Mouse (Mus musculus) hindbrain, embryonic 14.5 days (tissue): ENCODE results near the gene Xylb. TPM values are rescaled to one million over a fixed set of nuclear protein-coding genes. Genes with fewer than 3 reads are reported as not detected.

Experiments
- ATAC-seq: fragments of 200-750 bp; cut with Nextera tagmentation; 2 replicates; pipeline ENCODE4 v1.8.0; 2017; ENCODE audit warnings: moderate number of reproducible peaks, mild to moderate bottlenecking, moderate TSS enrichment, moderate library complexity; ENCODE audit not compliant: low FRiP score
- DNase-seq: peaks from one replicate; pipeline ENCODE4 v3.0.0-alpha.2; 2015; ENCODE audit warnings: low spot score
- H3K27ac ChIP-seq: fragments of 300-500 bp; sonication (generic); 2 replicates; pipeline ENCODE4 v1.5.1; 2014; ENCODE audit warnings: mild to moderate bottlenecking, moderate library complexity
- H3K27me3 ChIP-seq: fragments of 300-500 bp; sonication (generic); 2 replicates; pipeline ENCODE4 v1.6.1; 2014; ENCODE audit warnings: mild to moderate bottlenecking, low read length, mixed read lengths; ENCODE audit not compliant: control insufficient read depth, insufficient read depth
- H3K36me3 ChIP-seq: fragments of 300-500 bp; sonication (generic); replicated peaks from 2 replicates; pipeline ENCODE4 v1.6.1; 2014; ENCODE audit not compliant: control insufficient read depth, insufficient read depth
- H3K4me1 ChIP-seq: fragments of 300-500 bp; sonication (generic); replicated peaks from 2 replicates; pipeline ENCODE4 v1.6.1; 2014; ENCODE audit warnings: antibody characterized with exemption, low read length, mixed read lengths; ENCODE audit not compliant: control insufficient read depth, insufficient read depth
- H3K4me2 ChIP-seq: fragments of 300-500 bp; sonication (generic); replicated peaks from 2 replicates; pipeline ENCODE4 v1.6.1; 2014; ENCODE audit warnings: mild to moderate bottlenecking, moderate library complexity
- H3K4me3 ChIP-seq: fragments of 300-500 bp; sonication (generic); replicated peaks from 2 replicates; pipeline ENCODE4 v1.5.1; 2014; ENCODE audit warnings: mild to moderate bottlenecking, low read length
- H3K9ac ChIP-seq: fragments of 300-500 bp; sonication (generic); 2 replicates; pipeline ENCODE4 v1.6.1; 2014
- H3K9me3 ChIP-seq: fragments of 300-500 bp; sonication (generic); 2 replicates; pipeline ENCODE4 v1.6.1; 2016; ENCODE audit warnings: low read length; ENCODE audit not compliant: control insufficient read depth
- WGBS: fragments of 180-500 bp; shearing (Covaris S2); extraction: QIAGEN DNeasy Blood & Tissue Kit; methylation state at CpG from one replicate; pipeline ENCODE4 v1.1.7; 2014; 5-methylcytosine and 5-hydroxymethylcytosine counted together
- polyA plus RNA-seq: library from polyadenylated mRNA; unstranded; fragments of >200 nt; fragmentation: Nextera tagmentation; extraction: Ambion mirVana; gene quantifications from 2 replicates; pipeline ENCODE4 v1.2.1, GENCODE M21; 2014

Xylb gene
- polyA plus RNA-seq, 1 experiment from 2014 or later = 4.8 TPM

GRCm38 (mm10) chr9:119426483-119426882 lies 69.3 kb downstream of the Xylb start:
- 74% methylated on average over 7 of the region's 7 CpGs for WGBS
- H3K9me3 ChIP-seq = no peaks in the 10 kb centered on the region
- no peaks in the 10 kb centered on the region for H3K27me3 ChIP-seq
- H3K36me3 ChIP-seq = peaks cover 36% of the 10 kb centered on the region
- H3K9ac ChIP-seq = no peak overlapping the region
- H3K4me2 ChIP-seq = no peak overlapping the region
- no peak overlapping the region for H3K4me3 ChIP-seq
- ATAC-seq = no peak
- no peak for DNase-seq
- no peak overlapping the region for H3K27ac ChIP-seq
- peaks cover 21% of the 10 kb centered on the region for H3K4me1 ChIP-seq

- peaks cover 73% of the 10 kb centered on the region for H3K36me3 ChIP-seq
- ATAC-seq = peak; percentile 43; the same call in 1 of the 2 replicates
- no peak overlapping the region for H3K9ac ChIP-seq
- DNase-seq = peak; percentile 82
- H3K27me3 ChIP-seq = no peaks in the 10 kb centered on the region
- WGBS = 59% methylated on average over 7 of the region's 7 CpGs
- no peaks in the 10 kb centered on the region for H3K9me3 ChIP-seq
- no peak overlapping the region for H3K4me3 ChIP-seq
- H3K27ac ChIP-seq = no peak overlapping the region
- peaks cover 10% of the 10 kb centered on the region for H3K4me1 ChIP-seq
- no peak overlapping the region for H3K4me2 ChIP-seq
Measured at GRCm38 (mm10) chr9:119430311-119430710, 73.1 kb downstream of the Xylb start.

GRCm38 (mm10) chr9:119435855-119436254 lies 78.7 kb downstream of the Xylb start:
- Histone ChIP-seq H3K36me3 (peaks cover 88% of the 10 kb centered on the region), H3K27ac (no peak overlapping the region), H3K9ac (no peak overlapping the region), H3K4me2 (no peak overlapping the region), H3K9me3 (no peaks in the 10 kb centered on the region), H3K4me3 (no peak overlapping the region), H3K4me1 (no peaks in the 10 kb centered on the region), H3K27me3 (no peaks in the 10 kb centered on the region)
- 80% methylated on average over 2 of the region's 2 CpGs for WGBS
- ATAC-seq = no peak
- DNase-seq = no peak

GRCm38 (mm10) chr9:119438065-119438464 lies 80.9 kb downstream of the Xylb start:
- Histone ChIP-seq H3K9ac (no peak overlapping the region), H3K4me3 (no peak overlapping the region), H3K36me3 (peaks cover 68% of the 10 kb centered on the region), H3K4me1 (no peaks in the 10 kb centered on the region), H3K9me3 (no peaks in the 10 kb centered on the region), H3K4me2 (no peak overlapping the region), H3K27ac (no peak overlapping the region), H3K27me3 (no peaks in the 10 kb centered on the region)
- no peak for DNase-seq
- WGBS = 91% methylated on average over 12 of the region's 12 CpGs
- ATAC-seq = no peak

GRCm38 (mm10) chr9:119438498-119439000 lies 81.4 kb downstream of the Xylb start:
- ATAC-seq (no peak), DNase-seq (no peak)
- WGBS = 96% methylated on average over 9 of the region's 9 CpGs
- Histone ChIP-seq H3K36me3 (peaks cover 64% of the 10 kb centered on the region), H3K9ac (no peak overlapping the region), H3K9me3 (no peaks in the 10 kb centered on the region), H3K27me3 (no peaks in the 10 kb centered on the region), H3K4me2 (no peak overlapping the region), H3K4me3 (no peak overlapping the region), H3K4me1 (no peaks in the 10 kb centered on the region), H3K27ac (no peak overlapping the region)

Other genes starting within 250 kb of the Xylb start
- gene Acaa1b, start 200.3 kb upstream of the Xylb start, polyA plus RNA-seq = 2.2 and 3.9 TPM in 2 replicates
- gene Gm47289, start 198.2 kb upstream of the Xylb start, polyA plus RNA-seq = not detected in 2 replicates
- not detected in 2 replicates for gene Slc22a13, start 148.3 kb upstream of the Xylb start, polyA plus RNA-seq
- gene Oxsr1, start 35.0 kb upstream of the Xylb start, polyA plus RNA-seq = 16.1 and 16.3 TPM in 2 replicates
- 94.0 and 101 TPM in 2 replicates for gene Acaa1a, start 17.7 kb upstream of the Xylb start, polyA plus RNA-seq
- gene Myd88, start 16.0 kb upstream of the Xylb start, polyA plus RNA-seq = 7.1 and 8.0 TPM in 2 replicates
- not detected in 2 replicates for gene Slc22a14, start 8.2 kb downstream of the Xylb start, polyA plus RNA-seq
- 45.4 and 49.3 TPM in 2 replicates for gene Acvr2b, start 44.7 kb downstream of the Xylb start, polyA plus RNA-seq
- 52.7 and 56.7 TPM in 2 replicates for gene Exog, start 87.6 kb downstream of the Xylb start, polyA plus RNA-seq
- 0.12 and 0.20 TPM in 2 replicates for gene Scn5a, start 221.6 kb downstream of the Xylb start, polyA plus RNA-seq